Mouse (Mus musculus): ENCODE measurements around the gene Ms4a15. TPM values are rescaled to one million over a fixed set of nuclear protein-coding genes. Genes with fewer than 3 reads are reported as not detected.

Ms4a15 gene
- total RNA-seq, 2 experiments from 2014 or later, result not detected

Other genes starting within 250 kb of the Ms4a15 start
- gene Cd6, start 163.2 kb downstream of the Ms4a15 start, total RNA-seq (2021), result under 1 TPM in 1 of 2 experiments, not detected in 1; 0.32 TPM
- gene Slc15a3, start 153.5 kb downstream of the Ms4a15 start, total RNA-seq (2021), result 1 to 10 TPM; 3.1 to 6.5 TPM
- 10 to 100 TPM; 17.1 to 28.0 TPM for gene Tmem132a, start 123.3 kb downstream of the Ms4a15 start, total RNA-seq (2021)
- 100 to 1,000 TPM; 110 to 148 TPM for gene Tmem109, start 111.2 kb downstream of the Ms4a15 start, total RNA-seq (2021)
- 100 to 1,000 TPM; 120 to 168 TPM for gene Prpf19, start 98.0 kb downstream of the Ms4a15 start, total RNA-seq (2021)
- gene Zp1, start 72.6 kb downstream of the Ms4a15 start, total RNA-seq (2021), result not detected
- gene Ptgdr2, start 56.1 kb downstream of the Ms4a15 start, total RNA-seq (2021), result not detected
- 10 to 100 TPM; 16.2 to 20.0 TPM for gene Ccdc86, start 44.0 kb downstream of the Ms4a15 start, total RNA-seq (2021)
- 10 to 100 TPM in 1 of 2 experiments, under 1 TPM in 1; 0.51 to 25.4 TPM for gene Ms4a10, start 18.6 kb downstream of the Ms4a15 start, total RNA-seq (2021)
- not detected for gene Ms4a18, start 24.8 kb upstream of the Ms4a15 start, total RNA-seq (2021)
- gene Ms4a8a, start 87.9 kb upstream of the Ms4a15 start, total RNA-seq (2021), result 1 to 10 TPM; 4.7 to 6.7 TPM
- gene 1700017D01Rik, start 137.6 kb upstream of the Ms4a15 start, total RNA-seq (2021), result not detected
- not detected for gene 1700025F22Rik, start 172.1 kb upstream of the Ms4a15 start, total RNA-seq (2021)
- gene Ms4a13, start 203.5 kb upstream of the Ms4a15 start, total RNA-seq (2021), result not detected
- gene Ms4a12, start 239.2 kb upstream of the Ms4a15 start, total RNA-seq (2021), result not detected